Mouse (Mus musculus) megakaryocyte, embryonic 14.5 days (primary cell): ENCODE results near the gene Rcbtb2. TPM values are rescaled to one million over a fixed set of nuclear protein-coding genes. Genes with fewer than 3 reads are reported as not detected.
"Not testable (repeated sequence)": the region's sequence is repeated elsewhere in the genome, so short reads cannot be mapped to it uniquely, and the experiment has no call there.

Source experiments
- H3K27me3 ChIP-seq: replicated peaks from 2 replicates; pipeline ENCODE3; 2012; ENCODE audit warnings: inconsistent platforms
- H3K36me3 ChIP-seq: replicated peaks from 2 replicates; pipeline ENCODE3; 2012; ENCODE audit warnings: low read length, inconsistent platforms, mixed read lengths
- H3K4me1 ChIP-seq: 2 replicates; pipeline ENCODE4 v1.6.1; 2012; ENCODE audit warnings: inconsistent platforms
- H3K4me3 ChIP-seq: replicated peaks from 2 replicates; pipeline ENCODE3; 2012; ENCODE audit warnings: moderate library complexity, mild to moderate bottlenecking, inconsistent platforms
- H3K9me3 ChIP-seq: 2 replicates; pipeline ENCODE4 v1.6.1; 2012; ENCODE audit warnings: inconsistent platforms
- FLI1 ChIP-seq: IDR thresholded peaks from 2 replicates; pipeline ENCODE4 v1.6.1; 2012; ENCODE audit warnings: low read length, inconsistent platforms, mixed read lengths
- GATA1 ChIP-seq: IDR thresholded peaks from 3 replicates; pipeline ENCODE4 v1.6.1; 2012; ENCODE audit warnings: mixed read lengths, low read length, inconsistent platforms, borderline replicate concordance
- polyA plus RNA-seq: library from polyadenylated mRNA; stranded (reverse); fragments of >175 nt; gene quantifications from 2 replicates; pipeline ENCODE4 v1.2.3, GENCODE M21; 2012; ENCODE audit warnings: low replicate concordance; ENCODE audit not compliant: insufficient read depth

The Rcbtb2 gene
- 12.2 and 27.1 TPM in 2 replicates for polyA plus RNA-seq

DNA sequence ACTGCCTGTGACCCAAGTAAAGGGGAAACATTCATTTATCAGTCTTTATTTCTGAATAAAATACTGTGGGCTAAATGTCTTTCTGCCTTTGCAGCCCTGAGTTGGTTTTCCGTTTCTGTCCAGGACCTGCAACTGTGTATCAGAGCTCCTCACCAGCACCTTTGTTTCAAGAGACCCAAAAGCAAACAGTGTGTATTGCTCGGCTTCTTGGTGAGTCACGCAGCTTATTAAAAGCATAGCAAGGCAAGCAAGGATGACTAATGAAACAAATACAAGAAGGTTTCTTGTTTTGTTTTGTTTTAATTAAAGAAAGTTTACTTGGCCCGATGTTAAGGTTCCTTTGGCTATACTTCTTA, at the start of gene Rcbtb2:
TSS of gene Rcbtb2 (plus strand) at position 115 of the 356 bp plus-strand sequence.
- Histone ChIP-seq H3K4me3 (peak within 1 kb of the TSS; percentile 87), H3K4me1 (peaks cover 88% of the 10 kb centered on the region), H3K9me3 (no peaks in the 10 kb centered on the region), H3K27me3 (no peaks in the 10 kb centered on the region), H3K36me3 (no peaks in the 10 kb centered on the region)
- TF ChIP-seq FLI1 (no peak), GATA1 (no peak)

DNA sequence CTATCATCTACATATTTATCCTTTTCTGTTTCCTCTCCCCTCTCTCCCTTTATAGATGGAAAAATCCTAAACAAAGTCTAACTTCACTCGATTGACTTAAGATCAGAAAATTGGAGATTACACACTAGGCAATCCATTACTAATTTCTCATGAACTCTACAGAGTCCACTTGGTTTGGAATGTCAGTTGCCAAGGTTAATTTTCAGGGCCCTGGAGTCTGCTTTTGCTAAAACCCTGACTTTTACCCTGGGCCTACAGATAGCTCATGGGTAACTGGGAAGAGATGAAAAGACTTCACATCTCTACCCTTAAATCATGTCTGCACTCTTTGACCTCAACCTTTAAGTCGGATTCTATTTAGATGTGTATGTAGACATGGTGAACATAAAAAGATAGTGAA, 39.3 kb upstream of the Rcbtb2 start:
- Histone ChIP-seq H3K4me3 (no peak overlapping the region), H3K36me3 (no peaks in the 10 kb centered on the region), H3K9me3 (no peaks in the 10 kb centered on the region), H3K27me3 (no peaks in the 10 kb centered on the region), H3K4me1 (peaks cover 33% of the 10 kb centered on the region)
- no peak for TF ChIP-seq GATA1

DNA sequence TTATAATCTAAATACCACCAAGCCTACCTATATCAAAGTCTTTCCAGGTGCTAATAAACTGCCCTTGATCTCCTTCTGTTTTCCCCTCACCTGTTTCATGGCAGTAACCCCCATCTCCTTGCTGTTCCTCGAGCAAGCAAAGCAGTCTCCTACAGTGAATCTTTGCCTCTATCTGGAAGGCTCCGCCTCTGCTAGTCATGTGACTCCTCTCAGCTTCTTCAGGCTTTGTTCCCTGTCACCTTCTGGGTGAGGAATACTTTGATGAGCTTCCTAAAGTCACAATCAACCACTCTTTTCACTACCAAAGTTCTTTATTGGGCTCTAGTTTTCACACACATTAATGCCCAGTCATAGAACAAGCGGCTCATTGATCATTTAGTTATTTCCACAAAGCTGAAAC, 36.4 kb upstream of the Rcbtb2 start:
- peaks cover 18% of the 10 kb centered on the region for H3K36me3 ChIP-seq
- peaks cover 50% of the 10 kb centered on the region for H3K4me1 ChIP-seq
- TF ChIP-seq FLI1, result no peak
- TF ChIP-seq GATA1, result no peak
- H3K9me3 ChIP-seq, result peaks cover 15% of the 10 kb centered on the region
- no peak overlapping the region for H3K4me3 ChIP-seq
- no peaks in the 10 kb centered on the region for H3K27me3 ChIP-seq

DNA sequence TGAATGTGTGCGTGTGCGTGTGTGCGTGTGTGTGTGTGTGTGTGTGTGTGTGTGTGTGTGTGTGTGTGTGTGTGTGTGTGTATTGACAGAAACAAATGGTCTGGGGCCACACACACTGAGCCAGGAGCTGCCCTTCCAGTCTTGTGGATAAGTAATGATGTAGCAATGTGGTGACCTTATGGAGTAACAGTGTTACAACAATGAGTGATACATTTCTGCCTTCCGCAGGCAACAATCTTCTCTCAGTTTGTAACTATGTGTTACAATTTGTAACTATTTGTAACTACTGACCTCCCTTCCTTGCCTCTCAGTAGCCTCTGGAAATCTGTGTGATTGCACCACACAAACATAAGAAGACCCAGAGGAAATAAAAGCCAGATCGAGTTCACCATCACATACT, 35.6 kb upstream of the Rcbtb2 start:
- H3K4me1 ChIP-seq, result peaks cover 53% of the 10 kb centered on the region
- no peak overlapping the region for H3K4me3 ChIP-seq
- TF ChIP-seq FLI1, result no peak
- TF ChIP-seq GATA1, result no peak
- H3K27me3 ChIP-seq, result no peaks in the 10 kb centered on the region
- peaks cover 18% of the 10 kb centered on the region for H3K36me3 ChIP-seq
- H3K9me3 ChIP-seq, result peaks cover 15% of the 10 kb centered on the region

DNA sequence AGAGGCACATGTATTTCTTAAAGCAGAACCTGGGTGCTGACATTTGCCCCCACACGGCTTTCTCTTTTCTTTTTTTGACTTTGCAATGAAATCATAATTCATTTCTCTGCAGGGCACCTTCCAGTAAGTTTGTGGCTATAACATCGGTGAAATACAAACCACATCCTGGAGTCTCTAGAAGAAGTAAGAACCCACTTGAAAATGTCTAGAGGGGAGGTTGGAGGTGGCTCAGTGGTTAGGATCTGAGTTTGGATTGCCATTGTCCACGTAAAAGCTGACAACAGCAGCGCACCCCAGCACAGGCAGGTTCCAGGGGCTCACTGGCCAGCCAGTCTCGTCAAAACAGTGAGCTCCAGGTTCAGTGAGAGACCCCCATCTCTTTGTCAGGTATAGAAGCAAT, 35.1 kb upstream of the Rcbtb2 start:
- TF ChIP-seq FLI1 (no peak), GATA1 (no peak)
- peaks cover 18% of the 10 kb centered on the region for H3K36me3 ChIP-seq
- H3K4me1 ChIP-seq, result peaks cover 58% of the 10 kb centered on the region
- peaks cover 15% of the 10 kb centered on the region for H3K9me3 ChIP-seq
- H3K27me3 ChIP-seq, result no peaks in the 10 kb centered on the region
- peak overlapping the region; percentile 62 for H3K4me3 ChIP-seq

DNA sequence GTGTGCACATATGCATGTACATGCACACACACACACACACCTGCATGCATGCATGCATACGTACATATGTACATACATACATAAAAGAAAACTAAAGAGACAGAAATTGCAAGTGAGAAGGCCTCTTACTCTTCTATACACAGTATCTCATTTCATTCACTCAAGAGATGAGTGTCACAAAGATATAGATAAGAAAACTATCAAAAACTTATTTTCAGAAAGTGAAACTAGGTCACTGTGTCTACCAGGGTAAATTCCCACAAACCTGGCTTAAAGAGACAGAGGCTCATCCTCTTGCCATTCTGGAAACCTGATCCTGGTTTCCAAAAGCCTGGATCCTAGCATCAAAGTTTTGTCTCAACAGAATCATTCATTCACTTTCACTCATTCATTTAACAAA, 34.6 kb upstream of the Rcbtb2 start:
- H3K9me3 ChIP-seq, result peaks cover 15% of the 10 kb centered on the region
- peaks cover 18% of the 10 kb centered on the region for H3K36me3 ChIP-seq
- H3K4me1 ChIP-seq, result peaks cover 63% of the 10 kb centered on the region
- H3K27me3 ChIP-seq, result no peaks in the 10 kb centered on the region
- H3K4me3 ChIP-seq, result peak overlapping the region; percentile 62
- TF ChIP-seq GATA1 (no peak), FLI1 (no peak)

DNA sequence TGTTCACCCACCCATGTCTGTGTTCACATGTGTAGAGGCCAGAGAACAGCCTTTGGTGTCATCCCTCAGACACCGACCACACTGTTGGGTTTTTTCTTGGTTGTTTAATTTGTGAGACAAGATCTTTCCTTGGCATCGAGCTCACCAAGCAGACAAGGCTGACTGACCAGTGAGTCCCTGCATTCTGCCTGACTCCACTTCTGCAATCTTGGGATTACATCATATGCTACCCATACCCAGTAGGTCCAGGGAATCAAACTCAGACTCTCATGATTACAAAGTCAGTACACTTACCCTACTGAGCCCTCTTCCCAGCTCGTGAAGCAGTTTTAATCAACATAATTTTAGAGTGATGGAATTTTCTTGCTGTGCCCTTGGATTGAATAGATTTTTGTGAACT, 30.0 kb upstream of the Rcbtb2 start:
- Histone ChIP-seq H3K27me3 (no peaks in the 10 kb centered on the region), H3K36me3 (peaks cover 18% of the 10 kb centered on the region), H3K4me3 (no peak overlapping the region), H3K9me3 (peaks cover 15% of the 10 kb centered on the region), H3K4me1 (peaks cover 73% of the 10 kb centered on the region)
- no peak for TF ChIP-seq FLI1
- no peak for TF ChIP-seq GATA1

DNA sequence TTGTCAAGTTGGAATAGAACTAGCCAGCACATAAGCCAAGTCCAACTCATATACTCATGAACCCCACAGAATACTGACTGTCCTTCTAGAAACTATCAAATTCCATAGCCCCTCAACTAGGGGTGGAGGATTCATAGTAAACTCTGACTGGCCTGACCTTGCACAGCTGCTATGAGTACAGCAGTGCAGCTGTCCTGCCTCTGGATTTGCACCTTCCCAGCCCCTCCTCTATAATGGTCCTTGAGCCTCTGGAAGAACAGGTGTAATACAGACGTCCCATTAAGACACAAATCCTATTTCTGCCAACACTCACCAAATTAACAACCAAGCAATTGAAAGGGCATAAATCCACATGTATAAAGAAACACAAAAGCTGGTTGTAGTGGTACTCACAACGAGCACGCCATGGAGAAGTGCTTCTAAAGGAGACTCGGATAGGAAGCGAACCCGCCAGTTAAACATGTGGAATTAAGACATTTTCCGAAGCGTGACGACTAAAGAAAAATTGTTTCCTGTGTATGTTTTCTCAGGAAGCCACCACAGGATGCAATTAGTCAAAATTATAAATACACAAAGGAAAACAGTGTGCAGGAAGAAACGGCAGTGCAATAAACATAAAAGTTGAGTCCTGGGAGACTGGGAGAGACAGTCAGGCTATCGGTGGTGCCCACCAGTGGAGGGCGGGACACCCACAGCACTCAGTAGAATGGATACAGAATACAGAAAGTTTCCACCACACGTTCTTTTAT, 27.9 kb upstream of the Rcbtb2 start:
- Histone ChIP-seq H3K9me3 (peaks cover 5% of the 10 kb centered on the region), H3K27me3 (no peaks in the 10 kb centered on the region), H3K4me1 (peaks cover 70% of the 10 kb centered on the region), H3K36me3 (peaks cover 6% of the 10 kb centered on the region), H3K4me3 (no peak overlapping the region)
- TF ChIP-seq GATA1 (no peak), FLI1 (no peak)

DNA sequence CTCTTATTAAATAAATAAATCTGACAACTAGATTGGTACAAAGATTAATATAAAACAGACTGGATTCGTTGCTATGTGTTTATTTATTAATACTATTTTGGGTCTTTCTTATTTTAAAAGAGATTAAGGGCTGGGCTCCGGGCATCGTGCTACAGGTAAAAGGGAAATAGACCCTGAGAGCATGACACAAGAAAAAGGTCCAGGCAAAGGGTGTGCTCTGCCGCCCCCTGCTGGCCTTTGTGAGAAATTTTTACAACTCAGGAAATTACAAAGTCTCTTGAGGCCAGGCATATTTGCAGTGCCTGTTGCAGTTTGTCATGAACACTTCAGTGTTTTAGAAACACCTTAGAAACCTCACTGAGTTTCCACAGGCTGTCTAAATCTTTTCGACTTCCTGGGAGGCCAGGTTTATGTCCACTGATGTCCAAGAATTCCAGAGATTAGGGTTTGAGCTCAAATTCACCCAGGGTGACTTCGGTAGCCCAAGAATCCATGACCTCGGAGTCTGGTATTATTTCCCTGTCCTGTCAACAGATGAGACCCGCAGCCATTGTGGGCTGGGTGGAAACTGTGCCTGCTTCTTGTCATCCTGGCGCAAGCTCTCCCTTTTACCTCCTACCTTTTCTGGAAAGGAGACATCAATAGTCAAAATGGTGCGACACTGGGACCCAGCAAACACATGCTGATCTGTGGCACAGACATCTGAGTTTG, 24.0 kb upstream of the Rcbtb2 start:
- H3K36me3 ChIP-seq, result no peaks in the 10 kb centered on the region
- peaks cover 50% of the 10 kb centered on the region for H3K4me1 ChIP-seq
- TF ChIP-seq FLI1 (no peak), GATA1 (no peak)
- H3K4me3 ChIP-seq, result no peak overlapping the region
- H3K9me3 ChIP-seq, result no peaks in the 10 kb centered on the region
- no peaks in the 10 kb centered on the region for H3K27me3 ChIP-seq

DNA sequence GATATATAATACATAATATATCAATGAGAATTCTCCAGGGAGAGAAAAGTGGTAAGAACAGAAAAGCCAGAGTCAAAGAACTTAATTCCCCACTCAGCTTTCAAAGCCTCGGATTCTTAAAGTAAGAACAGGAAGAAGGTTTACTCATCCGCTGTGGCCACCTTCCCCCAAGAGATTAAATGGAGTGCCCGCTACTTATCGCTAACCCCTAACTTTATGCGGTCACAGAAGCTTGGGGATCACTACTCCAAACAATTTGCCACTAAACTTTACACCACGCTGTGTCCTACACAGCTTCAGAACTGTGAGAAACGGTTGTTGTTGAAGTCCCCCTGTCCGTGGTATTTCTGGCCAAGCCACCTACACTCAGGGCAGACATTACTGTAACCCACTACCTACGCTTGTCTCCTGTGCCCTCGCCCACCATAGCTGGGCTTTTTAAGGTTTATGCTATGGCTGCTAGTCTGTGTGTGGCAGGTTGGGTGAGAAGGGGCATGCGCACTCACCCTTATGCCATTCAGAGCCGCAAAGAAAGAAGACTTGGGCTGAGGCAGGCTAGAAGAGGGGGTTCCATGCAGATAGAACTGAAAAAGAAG, 20.5 kb upstream of the Rcbtb2 start:
- H3K36me3 ChIP-seq, result no peaks in the 10 kb centered on the region
- H3K27me3 ChIP-seq, result no peaks in the 10 kb centered on the region
- no peaks in the 10 kb centered on the region for H3K9me3 ChIP-seq
- TF ChIP-seq FLI1 (no peak), GATA1 (no peak)
- no peak overlapping the region for H3K4me3 ChIP-seq
- peaks cover 59% of the 10 kb centered on the region for H3K4me1 ChIP-seq

DNA sequence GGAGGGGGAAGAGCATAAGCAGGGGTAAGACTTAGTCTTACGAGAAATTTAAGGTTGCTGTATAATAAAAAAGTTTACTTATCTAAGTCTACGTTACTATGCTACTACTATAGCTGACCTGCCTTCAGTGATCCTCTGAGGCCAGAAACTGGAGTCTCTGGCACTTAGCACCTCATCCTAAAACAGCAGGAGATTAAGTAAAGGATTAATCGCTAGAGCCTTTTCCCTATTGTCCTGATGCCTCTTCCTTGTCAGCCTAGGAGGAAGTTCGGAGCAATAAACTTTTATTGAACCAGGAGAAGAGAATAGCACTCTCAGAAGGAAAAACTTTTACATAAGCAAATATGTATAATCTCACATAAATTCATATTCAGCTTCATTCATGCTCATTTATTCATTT, 19.9 kb upstream of the Rcbtb2 start:
- not testable (repeated sequence) for H3K36me3 ChIP-seq, H3K4me3 ChIP-seq, H3K27me3 ChIP-seq, H3K9me3 ChIP-seq
- H3K4me1 ChIP-seq, result peaks cover 59% of the 10 kb centered on the region
